Mouse (Mus musculus) cerebellum, adult 18-20 months (tissue): ENCODE measurements around the gene Gm7138.

Source experiments
- DNase-seq, 2 experiments: peaks; one replicate each; pipeline ENCODE4 v3.0.0; 2021

Gene Gm7138

DNA sequence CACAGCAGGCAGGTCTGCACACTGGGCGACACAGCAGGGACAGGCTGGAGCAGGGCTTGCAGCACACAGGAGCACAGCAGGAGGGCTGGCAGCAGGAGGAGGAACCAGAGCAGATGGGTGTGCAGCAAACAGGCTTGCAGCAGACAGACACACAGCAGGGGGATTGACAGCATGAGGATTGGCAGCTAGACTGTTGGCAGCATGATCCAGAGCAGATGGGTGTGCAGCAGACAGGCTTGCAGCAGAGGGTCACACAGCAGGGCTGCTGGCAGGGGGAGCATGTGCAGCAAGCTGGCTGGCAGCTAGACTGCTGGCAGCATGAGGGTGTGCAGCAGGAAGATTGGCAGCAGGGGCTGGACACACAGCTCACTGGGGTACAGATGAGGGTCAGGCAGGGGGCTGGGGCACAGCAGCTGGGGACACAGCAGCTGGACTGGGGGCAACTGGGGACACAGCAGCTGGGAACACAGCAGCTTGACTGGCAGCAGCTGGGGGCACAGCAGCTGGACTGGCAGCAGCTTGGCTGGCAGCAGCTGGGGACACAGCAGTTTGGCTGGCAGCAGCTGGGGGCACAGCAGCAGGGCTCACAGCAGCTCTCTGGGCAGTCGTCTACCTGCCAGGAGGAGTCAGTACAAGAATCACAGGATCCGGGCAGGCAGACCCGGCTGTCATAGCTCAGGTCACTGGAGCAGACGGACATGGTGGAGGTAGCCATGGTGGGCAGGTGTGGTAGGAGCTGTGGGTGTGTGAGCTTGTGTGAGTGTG is 34.6 kb downstream of the Gm7138 start, which contains the start of gene Gm18596:
TSS of gene Gm18596 (minus strand) at position 715 of the 765 bp plus-strand sequence.
- DNase-seq = peak in 1 of 2 experiments; percentile 9

DNA sequence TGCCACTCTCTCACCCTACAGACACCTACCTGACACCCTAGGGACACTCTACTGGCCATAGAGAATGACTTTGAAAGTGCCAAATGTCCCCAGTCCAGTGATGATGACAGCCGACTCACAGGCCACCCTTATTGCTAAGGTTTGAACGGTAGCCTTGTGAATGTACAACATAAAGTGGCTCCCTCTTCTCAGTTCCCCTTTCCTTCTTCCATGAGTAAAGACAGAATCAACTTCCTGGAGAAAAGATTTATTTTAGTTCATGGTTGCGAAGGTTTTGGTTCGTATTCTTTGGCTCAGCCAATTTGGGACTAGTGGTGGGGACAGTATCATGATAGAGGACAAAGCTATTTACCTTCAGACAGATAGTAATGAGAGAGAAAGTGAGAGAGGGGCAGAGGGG is 37.8 kb downstream of the Gm7138 start:
- DNase-seq = no peak

DNA sequence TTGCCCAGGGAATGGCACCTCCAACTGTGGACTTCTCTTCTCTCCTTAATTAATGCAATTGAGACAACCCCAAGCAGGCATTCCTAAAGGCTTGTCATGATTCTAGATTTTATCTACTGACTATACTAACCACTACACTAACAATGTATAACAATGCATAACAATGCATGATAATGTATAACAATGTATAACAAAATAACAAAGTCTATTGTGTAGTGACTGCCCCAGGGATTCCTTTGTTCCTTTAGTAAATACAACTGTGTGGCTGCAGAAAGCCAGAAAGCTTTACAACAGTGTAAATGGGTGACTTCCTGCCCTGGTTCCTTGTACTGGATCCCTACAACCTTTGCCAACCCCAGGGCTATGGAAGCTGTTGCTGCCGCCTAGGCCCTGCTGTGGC is 40.8 kb downstream of the Gm7138 start:
- DNase-seq = no peak

DNA sequence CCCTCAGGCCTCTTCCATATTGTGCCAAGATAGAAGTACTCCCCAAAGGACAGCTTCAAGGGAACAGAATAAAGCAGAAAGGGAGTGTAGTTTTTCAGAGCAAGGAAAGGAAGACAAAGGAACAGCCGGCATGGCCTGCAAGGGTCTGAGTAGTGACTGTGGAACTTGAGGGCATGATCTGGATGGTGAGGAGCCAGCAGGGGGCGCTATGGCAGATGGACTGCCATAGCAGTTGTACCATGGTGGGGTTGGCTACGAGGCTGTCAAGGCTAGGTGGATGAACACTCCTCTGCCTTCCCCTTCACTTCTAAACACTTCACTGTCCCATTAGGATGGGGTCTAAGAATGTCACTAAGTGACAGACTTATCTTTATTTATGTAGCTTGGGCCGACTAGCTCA is 47.5 kb downstream of the Gm7138 start:
- DNase-seq = no peak

DNA sequence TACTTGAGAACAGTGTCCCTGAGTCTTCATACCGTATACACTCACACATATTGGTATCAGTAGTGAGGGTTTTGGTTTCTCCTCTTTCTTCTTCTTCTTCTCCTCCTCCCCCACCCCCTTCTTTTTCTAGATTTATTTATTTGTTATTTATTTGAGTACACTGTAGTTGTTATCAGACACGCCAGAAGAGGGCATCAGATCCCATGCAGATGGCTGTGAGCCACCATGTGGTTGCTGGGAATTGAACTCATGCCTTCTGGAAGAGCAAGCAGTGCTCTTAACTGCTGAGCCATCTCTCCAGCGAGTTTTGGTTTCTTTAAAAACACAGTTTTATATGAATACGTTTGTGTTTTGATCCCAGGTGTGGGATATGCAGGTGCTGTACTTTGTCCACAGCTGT is 48.5 kb downstream of the Gm7138 start:
- DNase-seq = no peak
